Mouse (Mus musculus) effector memory CD4-positive, alpha-beta T cell, adult 7 months (primary cell): Measurements from ENCODE around the gene Dppa1. TPM values are rescaled to one million over a fixed set of nuclear protein-coding genes. Genes with fewer than 3 reads are reported as not detected.

Experiments used
- polyA plus RNA-seq: library from polyadenylated mRNA; unstranded; fragments of 100-300 nt; shearing (Covaris generic); gene quantifications from one replicate; pipeline ENCODE4 v1.2.1, GENCODE M21; 2017

The Dppa1 gene
- not detected for polyA plus RNA-seq

GRCm38 (mm10) chr11:46629211-46629795 is at the start of gene Dppa1:
Gene Dppa1 (minus strand): TSS chr11:46629261.

GRCm38 (mm10) chr11:46571327-46571726 is 57.7 kb downstream of the Dppa1 start, which contains the start of gene BC053393:
Gene BC053393 (plus strand): TSS chr11:46571536.

Other genes with a start within 250 kb of the Dppa1 start
- 933 TPM for gene Itk, start 239.7 kb downstream of the Dppa1 start, polyA plus RNA-seq
- gene Fam71b, start 232.7 kb downstream of the Dppa1 start, polyA plus RNA-seq, result 19.5 TPM
- gene Med7, start 192.3 kb downstream of the Dppa1 start, polyA plus RNA-seq, result 29.6 TPM
- gene Havcr2, start 174.3 kb downstream of the Dppa1 start, polyA plus RNA-seq, result 3.2 TPM
- not detected for gene Gm12169, start 105.0 kb downstream of the Dppa1 start, polyA plus RNA-seq
- gene BC053393, start 57.7 kb downstream of the Dppa1 start, polyA plus RNA-seq, result not detected
- gene Timd2, start 77.8 kb upstream of the Dppa1 start, polyA plus RNA-seq, result 0.17 TPM
- gene Havcr1, start 105.8 kb upstream of the Dppa1 start, polyA plus RNA-seq, result not detected
- gene Timd4, start 181.5 kb upstream of the Dppa1 start, polyA plus RNA-seq, result 0.17 TPM